ENCODE assay signal across 27 mouse cellular contexts in genomic region chr10:12186918-12187639, GRCm38 (mm10).
DNase-seq lines count a peak whose midpoint lies in the region; ATAC-seq lines count a peak whose summit lies in the region.
"Had no signal": no experiment of that assay in that cellular context is flagged by ENCODE, and none has a peak within 500 bp of the region (broad histone marks: within the 10 kb centered on the region; RNA-seq: fewer than 3 reads in every experiment).

No protein-coding gene starts in this region.

- H3K4me2 ChIP-seq in hindbrain, embryonic 11.5 days (replicated peaks; ENCODE audit: low read depth, low read length) = no peak overlapping the region
- H3K4me2 ChIP-seq in forebrain, embryonic 16.5 days (ENCODE audit: low read length) = peak overlapping the region; percentile 32
- H3K4me2 ChIP-seq in hindbrain, embryonic 13.5 days = peak overlapping the region; percentile 36
- H3K4me2 ChIP-seq in midbrain, embryonic 15.5 days = peak overlapping the region; percentile 34
- H3K4me2 ChIP-seq: embryonic facial prominence, embryonic 12.5 days; heart, embryonic 13.5 days; limb, embryonic 15.5 days; lung, embryonic 14.5 days had no signal

- 66% methylated on average over 13 of the region's 13 CpGs for WGBS in hindbrain, embryonic 11.5 days
- 71% methylated on average over 13 of the region's 13 CpGs for WGBS in hindbrain, embryonic 10.5 days
- WGBS in forebrain, embryonic 16.5 days = 39% methylated on average over 13 of the region's 13 CpGs
- 44% methylated on average over 13 of the region's 13 CpGs for WGBS in hindbrain, embryonic 13.5 days
- 44% methylated on average over 13 of the region's 13 CpGs for WGBS in midbrain, embryonic 15.5 days
- WGBS in heart, embryonic 10.5 days = 81% methylated on average over 13 of the region's 13 CpGs

- 0 out of 2 replicates have a peak, but pooled peaks cover 3% of the 10 kb centered on the region for H3K4me1 ChIP-seq in hindbrain, embryonic 11.5 days (replicated peaks; ENCODE audit: control insufficient read depth, insufficient read depth, low read length)
- 0 out of 2 replicates have a peak, but pooled peaks cover 9% of the 10 kb centered on the region for H3K4me1 ChIP-seq in hindbrain, embryonic 10.5 days (replicated peaks)
- peaks cover 11% of the 10 kb centered on the region for H3K4me1 ChIP-seq in forebrain, embryonic 16.5 days (replicated peaks; ENCODE audit: control insufficient read depth, insufficient read depth, low read length)
- H3K4me1 ChIP-seq in hindbrain, embryonic 13.5 days (replicated peaks) = peaks cover 15% of the 10 kb centered on the region; the same call in 1 of the 2 replicates
- peaks cover 13% of the 10 kb centered on the region; the same call in 1 of the 2 replicates for H3K4me1 ChIP-seq in midbrain, embryonic 15.5 days
- no peaks in the 10 kb centered on the region for H3K4me1 ChIP-seq in heart, embryonic 10.5 days
- H3K4me1 ChIP-seq: embryonic facial prominence, embryonic 12.5 days; heart, embryonic 13.5 days; limb, embryonic 15.5 days had no signal

- H3K4me3 ChIP-seq in hindbrain, embryonic 11.5 days (ENCODE audit: low read depth, low read length) = no peak overlapping the region
- H3K4me3 ChIP-seq in hindbrain, embryonic 10.5 days = no peak overlapping the region
- no peak overlapping the region for H3K4me3 ChIP-seq in forebrain, embryonic 16.5 days (replicated peaks; ENCODE audit: low read length)
- H3K4me3 ChIP-seq in hindbrain, embryonic 13.5 days = peak overlapping the region; percentile 15
- H3K4me3 ChIP-seq in midbrain, embryonic 15.5 days = no peak overlapping the region
- no peak overlapping the region for H3K4me3 ChIP-seq in heart, embryonic 10.5 days
- H3K4me3 ChIP-seq: embryonic facial prominence, embryonic 12.5 days; heart, embryonic 13.5 days; limb, embryonic 15.5 days; myocyte had no signal

- peak; percentile 4 for DNase-seq in hindbrain, embryonic 11.5 days (ENCODE audit: low spot score)
- DNase-seq in hindbrain, embryonic 10.5 days (ENCODE audit: low spot score) = no peak
- no peak for DNase-seq in heart, embryonic 10.5 days (ENCODE audit: low spot score)
- DNase-seq in adipocyte (ENCODE audit: low spot score) = no peak
- no peak for DNase-seq in adrenal gland, postnatal 36 days
- DNase-seq: adrenal gland, adult 8-10 months; B cell, adult 2 months; cerebellum, adult 2 months; cerebellum, postnatal 25 days; gastrocnemius, postnatal 36 days; kidney, adult 18-20 months; left cerebral cortex, postnatal 4 days; lung, embryonic 14.5 days; lung, postnatal 4 days; right cerebral cortex, postnatal 14 days had no signal

- H3K36me3 ChIP-seq in hindbrain, embryonic 11.5 days (ENCODE audit: control insufficient read depth, insufficient read depth, low read length) = no peaks in the 10 kb centered on the region
- H3K36me3 ChIP-seq in hindbrain, embryonic 10.5 days = no peaks in the 10 kb centered on the region
- H3K36me3 ChIP-seq in forebrain, embryonic 16.5 days (ENCODE audit: control insufficient read depth, insufficient read depth) = no peaks in the 10 kb centered on the region
- H3K36me3 ChIP-seq in hindbrain, embryonic 13.5 days = no peaks in the 10 kb centered on the region
- H3K36me3 ChIP-seq in midbrain, embryonic 15.5 days (replicated peaks) = no peaks in the 10 kb centered on the region
- H3K36me3 ChIP-seq in heart, embryonic 10.5 days = no peaks in the 10 kb centered on the region
- H3K36me3 ChIP-seq: embryonic facial prominence, embryonic 12.5 days; G1E; heart, embryonic 13.5 days; limb, embryonic 15.5 days had no signal

- H3K9ac ChIP-seq in hindbrain, embryonic 11.5 days (ENCODE audit: low read depth, low read length) = no peak overlapping the region
- H3K9ac ChIP-seq in forebrain, embryonic 16.5 days (replicated peaks; ENCODE audit: low read depth, low read length) = no peak overlapping the region
- H3K9ac ChIP-seq in hindbrain, embryonic 13.5 days = no peak overlapping the region; the same call in 1 of the 2 replicates
- no peak overlapping the region for H3K9ac ChIP-seq in midbrain, embryonic 15.5 days
- H3K9ac ChIP-seq: embryonic facial prominence, embryonic 12.5 days; heart, embryonic 13.5 days; limb, embryonic 15.5 days; liver, embryonic 14.5 days; lung, embryonic 14.5 days had no signal

- no peak overlapping the region for H3K27ac ChIP-seq in hindbrain, embryonic 11.5 days (ENCODE audit: low read depth, low read length)
- H3K27ac ChIP-seq in hindbrain, embryonic 10.5 days = no peak overlapping the region
- H3K27ac ChIP-seq in forebrain, embryonic 16.5 days (ENCODE audit: low read length) = no peak overlapping the region
- peak overlapping the region; percentile 27 for H3K27ac ChIP-seq in hindbrain, embryonic 13.5 days
- H3K27ac ChIP-seq in midbrain, embryonic 15.5 days = 0 out of 2 replicates have a peak overlapping the region, but pooled peaks have one; percentile 38
- H3K27ac ChIP-seq in heart, embryonic 10.5 days = no peak overlapping the region
- H3K27ac ChIP-seq: embryonic facial prominence, embryonic 12.5 days; heart, embryonic 13.5 days; kidney, postnatal 0 days; limb, embryonic 15.5 days; liver, embryonic 14.5 days had no signal

- ATAC-seq in hindbrain, embryonic 11.5 days (ENCODE audit: low FRiP score) = peak; percentile 63; the same call in 1 of the 2 replicates
- peak; percentile 56 for ATAC-seq in forebrain, embryonic 16.5 days
- ATAC-seq in hindbrain, embryonic 13.5 days (ENCODE audit: low FRiP score) = peak; percentile 49; the same call in 1 of the 2 replicates
- peak; percentile 72 for ATAC-seq in midbrain, embryonic 15.5 days (replicated peaks)
- ATAC-seq: inflammation-experienced regulatory T-cells, adult 6 months had no signal

- no peaks in the 10 kb centered on the region for H3K27me3 ChIP-seq in hindbrain, embryonic 11.5 days (ENCODE audit: control insufficient read depth, insufficient read depth, low read length)
- no peaks in the 10 kb centered on the region for H3K27me3 ChIP-seq in hindbrain, embryonic 10.5 days (ENCODE audit: insufficient read depth, poor library complexity, severe bottlenecking)
- H3K27me3 ChIP-seq in forebrain, embryonic 16.5 days (replicated peaks; ENCODE audit: control insufficient read depth, insufficient read depth, low read length) = no peaks in the 10 kb centered on the region
- no peaks in the 10 kb centered on the region for H3K27me3 ChIP-seq in hindbrain, embryonic 13.5 days
- no peaks in the 10 kb centered on the region for H3K27me3 ChIP-seq in midbrain, embryonic 15.5 days (replicated peaks)
- no peaks in the 10 kb centered on the region for H3K27me3 ChIP-seq in heart, embryonic 10.5 days (ENCODE audit: insufficient read depth, poor library complexity, severe bottlenecking)
- H3K27me3 ChIP-seq: CH12.LX; embryonic facial prominence, embryonic 12.5 days; heart, embryonic 13.5 days; limb, embryonic 15.5 days had no signal

- no peaks in the 10 kb centered on the region for H3K9me3 ChIP-seq in hindbrain, embryonic 11.5 days (ENCODE audit: control insufficient read depth, low read length)
- H3K9me3 ChIP-seq in hindbrain, embryonic 10.5 days = no peaks in the 10 kb centered on the region
- H3K9me3 ChIP-seq in forebrain, embryonic 16.5 days (ENCODE audit: control insufficient read depth, low read length) = no peaks in the 10 kb centered on the region
- H3K9me3 ChIP-seq in hindbrain, embryonic 13.5 days = no peaks in the 10 kb centered on the region
- no peaks in the 10 kb centered on the region for H3K9me3 ChIP-seq in midbrain, embryonic 15.5 days
- H3K9me3 ChIP-seq in heart, embryonic 10.5 days = no peaks in the 10 kb centered on the region
- H3K9me3 ChIP-seq: embryonic facial prominence, embryonic 12.5 days; G1E; heart, embryonic 13.5 days; limb, embryonic 15.5 days had no signal

Comparison
In these comparisons a context has a peak if more than half of its experiments do, and no peak if none do; other contexts are left out.
1. H3K27ac ChIP-seq: peak in hindbrain, embryonic 13.5 days (single experiment) and midbrain, embryonic 15.5 days (single experiment); none in hindbrain, embryonic 11.5 days (single experiment), hindbrain, embryonic 10.5 days (single experiment), forebrain, embryonic 16.5 days (single experiment) and heart, embryonic 10.5 days (single experiment).
2. Peak in every context shown above with its lines, with median percentiles within 50 percentile points of each other: ATAC-seq.